Mouse (Mus musculus) megakaryocyte, adult 5-6 weeks (primary cell): Measurements from ENCODE around the gene Lmo1. TPM values are rescaled to one million over a fixed set of nuclear protein-coding genes. Genes with fewer than 3 reads are reported as not detected.
A peak's percentile ranks its signal among the peaks of the same experiment; 100 is the strongest.
"Not testable (repeated sequence)": the region's sequence is repeated elsewhere in the genome, so short reads cannot be mapped to it uniquely, and the experiment has no call there.

ENCODE experiments used
- ATAC-seq: 2 replicates; pipeline ENCODE4 v1.8.0; 2016; ENCODE audit warnings: mild to moderate bottlenecking, inconsistent platforms; ENCODE audit not compliant: poor library complexity, severe bottlenecking
- total RNA-seq, 2 experiments: library from RNA; stranded (forward) in 1 of 2; stranded (reverse) in 1 of 2; fragments of 153-499, 151-499 nt in 1 of 2; fragments of 221-1000, 200-1000 nt in 1 of 2; gene quantifications; 2 replicates each; pipeline versions ENCODE4 v1.2.3 to v1.2.4; 2015 to 2017

The Lmo1 gene
- total RNA-seq, 2 experiments from 2014 or later = 10.9 to 33.6 TPM

DNA sequence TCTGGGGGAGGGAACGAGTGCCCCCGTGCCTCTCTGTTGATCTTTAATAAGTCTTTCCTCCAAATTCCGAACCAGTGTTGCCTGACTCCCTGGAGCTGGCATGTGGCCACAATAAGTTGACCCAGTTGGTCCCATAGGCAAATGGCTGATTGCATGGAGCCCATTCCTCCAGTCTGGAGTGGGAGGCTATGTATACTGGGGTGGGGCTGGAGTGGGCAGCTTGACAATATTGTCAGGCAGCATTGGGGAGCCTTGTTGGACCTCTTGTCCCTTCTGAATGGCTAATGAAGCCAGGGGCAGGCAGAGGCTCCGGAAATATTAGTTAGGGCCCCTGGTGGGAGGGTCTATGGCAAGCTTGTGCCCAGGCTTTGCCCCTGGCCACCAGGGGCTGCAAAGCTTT, 59.1 kb downstream of the Lmo1 start:
- no peak for ATAC-seq

DNA sequence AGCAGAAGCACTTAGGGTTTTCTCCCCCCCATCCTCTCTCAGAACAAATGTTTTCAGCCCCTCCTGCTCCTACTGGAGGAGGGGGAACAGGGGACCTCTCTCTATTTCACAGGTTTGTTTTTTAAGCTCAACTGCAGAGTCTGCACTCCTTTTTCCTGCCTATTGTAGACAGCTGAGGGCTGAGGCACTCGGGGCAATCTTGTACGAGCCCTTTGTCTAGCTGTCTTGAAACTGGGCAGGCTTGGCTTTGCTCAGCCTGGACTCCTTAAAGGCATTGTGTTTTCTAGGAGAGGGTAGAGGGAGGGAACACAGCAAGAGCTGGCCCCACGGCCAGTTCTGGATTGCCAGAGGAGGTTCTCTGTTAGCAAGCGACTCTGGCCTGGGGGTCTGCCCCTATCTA, 59.5 kb downstream of the Lmo1 start:
- ATAC-seq = 0 out of 2 replicates have a peak, but pooled peaks have one; percentile 40

DNA sequence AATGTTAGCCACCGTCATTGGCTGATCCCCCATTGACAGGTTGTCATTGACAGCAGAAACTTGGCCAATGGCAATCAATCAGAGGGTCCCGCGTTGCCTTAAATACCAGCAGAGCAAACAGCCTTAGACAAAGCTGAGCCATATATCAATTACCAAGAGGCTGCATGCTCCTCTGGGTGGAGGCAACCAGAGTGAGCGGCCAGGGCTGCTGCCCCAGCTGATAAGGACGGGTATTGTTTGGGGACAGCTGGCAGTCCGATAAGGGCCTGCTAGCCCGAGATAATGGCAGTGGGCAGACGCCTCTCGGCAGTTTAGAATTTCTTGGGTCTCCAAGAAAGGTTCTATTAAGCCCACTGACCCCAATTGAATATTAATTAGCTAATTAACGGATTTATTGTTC, 60.1 kb downstream of the Lmo1 start:
- ATAC-seq = peak; percentile 72

DNA sequence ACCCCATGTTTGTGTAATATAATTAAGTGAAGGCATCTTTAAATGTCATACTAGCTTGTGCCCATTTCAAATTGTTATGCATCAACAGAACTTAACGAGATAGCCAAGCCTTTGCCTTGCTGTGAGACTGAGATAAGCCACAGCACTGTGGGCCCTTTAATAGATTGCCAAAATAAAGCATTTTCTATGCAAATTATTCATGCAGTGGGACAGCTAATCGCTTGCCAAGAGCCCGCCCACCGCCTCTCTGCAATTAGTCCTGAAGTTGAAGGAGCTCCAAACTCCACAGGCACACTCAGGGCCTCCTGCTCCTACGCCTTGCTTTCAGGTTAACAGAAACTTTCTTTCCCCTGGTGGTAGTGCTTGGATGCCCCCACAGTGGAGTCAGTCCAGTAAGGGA, 64.0 kb downstream of the Lmo1 start:
- peak; percentile 43; the same call in 1 of the 2 replicates for ATAC-seq

DNA sequence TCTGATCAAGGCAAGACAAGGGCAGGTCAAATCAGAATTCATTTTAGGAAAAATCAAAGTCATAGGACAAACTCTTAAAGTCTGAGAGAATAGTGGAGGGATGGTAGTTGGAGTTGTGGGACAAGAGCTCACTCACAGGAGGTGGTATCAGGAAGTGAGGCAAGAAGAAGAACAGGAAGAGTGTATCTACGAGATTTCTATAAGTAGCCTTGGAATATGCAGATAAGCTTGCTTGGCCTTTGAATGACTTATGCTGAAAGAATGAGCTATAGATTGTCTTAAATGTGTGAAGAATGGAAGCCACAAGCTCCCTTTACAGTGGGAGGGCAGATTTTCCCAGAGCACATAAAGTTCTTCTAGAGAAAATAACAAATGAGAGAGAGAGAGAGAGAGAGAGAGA, 70.1 kb downstream of the Lmo1 start:
- ATAC-seq = no peak

DNA sequence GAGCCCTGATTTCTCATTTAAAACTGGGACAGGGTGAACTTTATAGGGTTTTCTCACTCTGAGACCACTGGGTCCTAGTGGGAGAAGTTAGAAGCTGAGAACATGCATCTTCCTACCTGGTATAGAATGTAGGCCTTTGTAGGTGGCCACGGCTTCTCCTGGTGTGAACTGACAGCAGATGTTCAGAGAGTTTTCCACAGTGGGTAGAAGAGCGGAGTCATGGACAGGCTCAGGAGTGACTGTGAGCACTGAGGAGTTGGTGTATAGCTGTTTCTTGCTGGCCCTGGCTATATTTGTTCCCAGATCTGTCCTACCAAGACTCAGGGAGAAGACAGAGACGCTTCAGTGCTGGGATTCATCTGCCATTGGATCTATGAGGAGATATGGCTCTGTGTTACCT, 73.8 kb downstream of the Lmo1 start:
- no peak for ATAC-seq

DNA sequence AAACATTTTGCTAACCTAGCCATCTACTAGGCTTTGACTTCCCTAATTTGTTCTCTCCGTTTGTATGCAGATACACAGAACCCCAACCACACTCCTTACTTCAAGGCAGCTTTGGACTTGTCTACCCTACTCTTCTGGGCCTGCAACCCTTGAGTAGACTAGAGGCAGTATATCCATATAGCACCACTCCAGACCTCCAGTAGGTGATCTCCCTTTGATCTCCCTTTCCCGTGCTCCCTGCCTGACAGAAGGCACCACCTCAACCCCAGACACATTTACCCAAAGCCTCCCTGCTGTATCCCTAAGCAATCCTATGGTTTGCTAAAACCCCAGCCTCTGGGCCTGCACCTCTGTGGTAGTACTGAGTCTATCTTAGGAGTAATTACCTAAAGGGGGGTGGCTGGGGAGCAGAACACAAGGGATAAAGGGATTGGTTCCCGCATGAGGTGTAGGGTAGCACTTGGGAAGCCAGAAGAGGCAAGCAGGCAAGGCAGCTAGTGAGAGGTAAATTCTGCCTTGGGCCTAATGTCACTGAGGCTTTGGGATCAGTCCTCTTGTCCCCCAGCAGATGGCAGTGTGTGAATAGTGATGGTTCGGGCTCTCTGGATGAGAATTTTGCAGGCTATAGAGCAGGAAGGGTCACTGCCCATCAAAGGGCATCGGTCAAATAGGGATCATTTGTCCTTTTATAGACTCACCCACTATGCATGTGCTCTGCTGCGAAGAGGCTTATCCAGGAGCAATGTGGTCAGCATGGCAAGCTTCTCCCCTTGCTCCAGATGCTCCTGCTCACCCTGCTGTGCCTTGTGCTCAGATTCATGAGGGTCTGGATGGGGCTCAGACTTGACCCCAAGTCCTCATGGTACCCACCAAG, 76.6 kb downstream of the Lmo1 start:
- peak; percentile 55 for ATAC-seq

DNA sequence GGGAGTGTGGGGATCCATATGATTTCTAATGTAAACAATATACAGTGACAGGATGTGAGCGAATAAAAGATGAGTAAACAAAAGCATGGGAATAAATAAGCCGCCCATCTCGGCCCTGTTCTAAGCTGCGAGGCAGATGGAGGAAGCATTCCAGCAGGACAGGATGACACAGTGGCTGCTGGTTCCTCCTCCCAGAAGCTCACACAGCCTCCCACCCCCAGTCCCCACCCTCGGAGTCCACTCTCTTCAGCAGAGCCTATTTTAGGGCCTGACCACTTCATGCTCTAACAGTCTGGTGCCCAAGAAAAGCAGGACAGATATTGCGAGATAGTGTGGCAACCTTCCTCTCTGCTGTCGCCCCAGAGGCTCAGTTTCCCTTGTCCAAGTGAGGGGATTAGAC, 77.8 kb downstream of the Lmo1 start:
- no peak for ATAC-seq

DNA sequence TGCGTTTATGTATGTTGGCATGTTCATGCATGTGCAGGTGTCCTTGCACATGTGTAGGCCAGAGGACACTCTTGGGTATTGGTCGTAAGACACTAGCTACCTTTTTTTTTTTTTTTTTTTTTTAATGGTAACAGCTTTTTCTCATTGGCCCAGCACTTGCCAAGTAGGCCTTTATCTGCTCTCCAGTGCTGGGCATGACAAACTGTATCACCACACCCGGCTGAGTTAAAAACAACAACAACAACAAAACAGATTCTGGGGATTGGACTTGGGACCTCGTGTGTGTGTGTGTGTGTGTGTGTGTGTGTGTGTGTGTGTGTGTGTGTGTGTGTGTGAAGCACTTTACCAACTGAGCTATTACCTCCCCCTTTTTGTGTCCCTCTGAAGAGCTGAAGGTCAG, 78.4 kb downstream of the Lmo1 start:
- no peak for ATAC-seq

DNA sequence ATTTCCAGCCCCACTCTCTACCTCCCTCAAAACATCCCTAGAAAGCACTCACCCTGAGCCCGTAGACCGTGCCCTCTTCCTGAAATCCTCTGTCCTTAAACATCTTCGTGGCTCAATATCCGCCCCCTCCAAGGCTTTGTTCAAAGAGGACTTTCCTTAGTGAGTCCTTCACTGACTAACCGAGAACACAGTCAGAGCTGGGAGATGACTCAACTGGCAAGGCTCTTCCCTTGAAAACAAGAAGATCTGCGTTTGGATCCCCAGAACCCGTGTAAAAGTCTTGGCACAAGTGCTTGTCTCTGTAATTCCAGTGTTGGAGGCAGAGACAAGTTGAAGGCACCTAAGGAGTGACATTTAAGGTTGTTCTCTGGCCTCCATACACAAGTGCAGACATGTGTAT, 80.7 kb downstream of the Lmo1 start:
- ATAC-seq = no peak

DNA sequence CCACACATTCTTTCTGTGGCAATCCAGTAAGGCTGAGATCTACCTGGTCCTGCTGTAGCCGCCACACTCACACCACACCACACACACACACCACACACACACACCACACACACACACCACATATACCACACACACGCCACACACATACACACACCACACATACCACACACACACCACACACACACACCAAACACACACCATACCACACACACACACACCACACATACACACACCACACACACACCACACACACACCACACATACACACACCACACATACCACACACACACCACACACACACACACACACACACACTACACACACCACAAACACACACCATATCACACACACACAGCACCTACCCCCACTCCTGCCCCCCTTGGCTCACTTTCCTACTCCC, 83.7 kb downstream of the Lmo1 start:
- not testable (repeated sequence) for ATAC-seq

Other genes with a start within 250 kb of the Lmo1 start
- 0.80 and 0.96 TPM in 2 replicates for gene Nlrp10, start 245.0 kb downstream of the Lmo1 start, total RNA-seq (2015)
- 0.53 and 1.6 TPM in 2 replicates for gene Nlrp10, start 245.0 kb downstream of the Lmo1 start, total RNA-seq (2017)
- gene Eif3f, start 240.8 kb downstream of the Lmo1 start, total RNA-seq (2015) = 208 and 215 TPM in 2 replicates
- 65.0 and 75.5 TPM in 2 replicates for gene Eif3f, start 240.8 kb downstream of the Lmo1 start, total RNA-seq (2017)
- gene Tub, start 224.9 kb downstream of the Lmo1 start, total RNA-seq (2015) = not detected in 2 replicates
- gene Tub, start 224.9 kb downstream of the Lmo1 start, total RNA-seq (2017) = not detected in 2 replicates
- gene Ric3, start 91.9 kb downstream of the Lmo1 start, total RNA-seq (2015) = 0.05 TPM in 1 of 2 replicates, not detected in the other
- gene Ric3, start 91.9 kb downstream of the Lmo1 start, total RNA-seq (2017) = 0.08 and 0.33 TPM in 2 replicates